Mouse (Mus musculus) liver, postnatal 0 days (tissue): ENCODE data around the gene 1700020D05Rik.

Experiments used
- CTCF ChIP-seq: sonication (generic); IDR thresholded peaks from 2 replicates; pipeline ENCODE4 v1.5.1; 2016; ENCODE audit warnings: antibody characterized with exemption, low read depth
- EP300 ChIP-seq: IDR thresholded peaks from 2 replicates; pipeline ENCODE4 v1.6.1; 2016; ENCODE audit warnings: antibody characterized with exemption, low read depth, mild to moderate bottlenecking

GRCm38 (mm10) chr19:5456241-5456921 is 47.2 kb downstream of the 1700020D05Rik start:
- TF ChIP-seq EP300, result no peak
- no peak for TF ChIP-seq CTCF
